Mouse (Mus musculus) myocyte (in vitro differentiated cells): ENCODE results near the gene Itpr2.

Experiments
- E2F4 ChIP-seq: IDR thresholded peaks from one replicate; pipeline ENCODE4 v1.6.1; 2011; ENCODE audit warnings: mild to moderate bottlenecking, control low read depth, moderate library complexity; ENCODE audit not compliant: insufficient read depth
- MAX ChIP-seq: IDR thresholded peaks from one replicate; pipeline ENCODE4 v1.6.1; 2011; ENCODE audit warnings: low read depth, mild to moderate bottlenecking, control low read depth
- POLR2A ChIP-seq: IDR thresholded peaks from one replicate; pipeline ENCODE4 v1.6.1; 2011; ENCODE audit warnings: low read depth, mild to moderate bottlenecking, control low read depth, moderate library complexity; ENCODE audit not compliant: insufficient read length
- REST ChIP-seq: IDR thresholded peaks from one replicate; pipeline ENCODE4 v1.6.1; 2011; ENCODE audit warnings: mild to moderate bottlenecking, control low read depth, moderate library complexity; ENCODE audit not compliant: insufficient read depth, insufficient read length
- TCF12 ChIP-seq: IDR thresholded peaks from one replicate; pipeline ENCODE4 v1.6.1; 2011; ENCODE audit warnings: mild to moderate bottlenecking, control low read depth; ENCODE audit not compliant: poor library complexity, insufficient read depth, severe bottlenecking
- TCF3 ChIP-seq: IDR thresholded peaks from one replicate; pipeline ENCODE4 v1.6.1; 2011; ENCODE audit warnings: low read depth, control low read depth; ENCODE audit not compliant: insufficient read length
- USF1 ChIP-seq: IDR thresholded peaks from one replicate; pipeline ENCODE4 v1.6.1; 2011; ENCODE audit warnings: low read depth, mild to moderate bottlenecking, control low read depth, moderate library complexity

GRCm38 (mm10) chr6:146079734-146080443, 422.1 kb downstream of the Itpr2 start:
- no peak for TF ChIP-seq E2F4
- no peak for TF ChIP-seq POLR2A
- TF ChIP-seq MAX = no peak
- no peak for TF ChIP-seq REST
- no peak for TF ChIP-seq USF1
- TF ChIP-seq TCF3 = no peak
- TF ChIP-seq TCF12 = no peak
